Mouse (Mus musculus) liver, embryonic 11.5 days (tissue): ENCODE data around the gene Rex1bd. TPM values are rescaled to one million over a fixed set of nuclear protein-coding genes. Genes with fewer than 3 reads are reported as not detected.

Experiments
- ATAC-seq: fragments of 200-750 bp; cut with Nextera tagmentation; replicated peaks from 2 replicates; pipeline ENCODE4 v1.8.0; 2017; ENCODE audit warnings: moderate number of reproducible peaks, mild to moderate bottlenecking, moderate TSS enrichment, moderate library complexity; ENCODE audit not compliant: low FRiP score
- DNase-seq: peaks from one replicate; pipeline ENCODE4 v3.0.0-alpha.2; 2017; ENCODE audit warnings: low spot score
- H3K27ac ChIP-seq: fragments of 300-500 bp; sonication (generic); 2 replicates; pipeline ENCODE4 v1.5.1; 2014; ENCODE audit warnings: mild to moderate bottlenecking, low read depth, low read length, control low read depth
- H3K27me3 ChIP-seq: fragments of 300-500 bp; sonication (generic); replicated peaks from 2 replicates; pipeline ENCODE4 v1.6.1; 2014; ENCODE audit warnings: low read length, mixed read lengths; ENCODE audit not compliant: control insufficient read depth, insufficient read depth
- H3K36me3 ChIP-seq: fragments of 300-500 bp; sonication (generic); 2 replicates; pipeline ENCODE4 v1.6.1; 2014; ENCODE audit warnings: mild to moderate bottlenecking, low read length, moderate library complexity, mixed read lengths; ENCODE audit not compliant: control insufficient read depth, insufficient read depth
- H3K4me1 ChIP-seq: fragments of 300-500 bp; sonication (generic); replicated peaks from 2 replicates; pipeline ENCODE4 v1.6.1; 2014; ENCODE audit warnings: low read length, mixed read lengths; ENCODE audit not compliant: control insufficient read depth, insufficient read depth
- H3K4me2 ChIP-seq: fragments of 300-500 bp; sonication (generic); 2 replicates; pipeline ENCODE4 v1.6.1; 2014; ENCODE audit warnings: mild to moderate bottlenecking, control low read depth, moderate library complexity
- H3K4me3 ChIP-seq: fragments of 300-500 bp; sonication (generic); 2 replicates; pipeline ENCODE4 v1.5.1; 2014; ENCODE audit warnings: low read depth, low read length, control low read depth
- H3K9ac ChIP-seq: fragments of 300-500 bp; sonication (generic); 2 replicates; pipeline ENCODE4 v1.6.1; 2014; ENCODE audit warnings: low read depth, low read length, control low read depth
- H3K9me3 ChIP-seq: fragments of 300-500 bp; sonication (generic); 2 replicates; pipeline ENCODE4 v1.6.1; 2016; ENCODE audit warnings: low read length, inconsistent platforms, mixed read lengths; ENCODE audit not compliant: control insufficient read depth
- WGBS: fragments of 180-500 bp; shearing (Covaris S2); extraction: QIAGEN DNeasy Blood & Tissue Kit; methylation state at CpG from one replicate; pipeline ENCODE4 v1.1.7; 2014; 5-methylcytosine and 5-hydroxymethylcytosine counted together
- polyA plus RNA-seq: library from polyadenylated mRNA; unstranded; fragments of >200 nt; fragmentation: Nextera tagmentation; extraction: Ambion mirVana; gene quantifications from 2 replicates; pipeline ENCODE4 v1.2.1, GENCODE M21; 2014

The Rex1bd gene
- polyA plus RNA-seq, 1 experiment from 2014 or later = 120 TPM

- Histone ChIP-seq H3K4me2 (no peak overlapping the region), H3K9ac (no peak overlapping the region), H3K27me3 (peaks cover 65% of the 10 kb centered on the region), H3K27ac (no peak overlapping the region), H3K4me3 (no peak overlapping the region), H3K9me3 (no peaks in the 10 kb centered on the region), H3K36me3 (no peaks in the 10 kb centered on the region), H3K4me1 (peaks cover 10% of the 10 kb centered on the region)
- 61% methylated on average over 3 of the region's 3 CpGs for WGBS
- no peak for ATAC-seq
- no peak for DNase-seq
Observed at GRCm38 (mm10) chr8:70481908-70482307, 24.6 kb downstream of the Rex1bd start.

GRCm38 (mm10) chr8:70477269-70477982, 29.1 kb downstream of the Rex1bd start:
- peaks cover 20% of the 10 kb centered on the region for H3K27me3 ChIP-seq
- peak overlapping the region; percentile 95 for H3K4me2 ChIP-seq
- H3K4me3 ChIP-seq = peak overlapping the region; percentile 75
- DNase-seq = peak; percentile 61
- H3K9ac ChIP-seq = peak overlapping the region; percentile 35; the same call in 1 of the 2 replicates
- H3K4me1 ChIP-seq = peaks cover 20% of the 10 kb centered on the region
- H3K27ac ChIP-seq = peak overlapping the region; percentile 70
- 2% methylated on average over 21 of the region's 21 CpGs for WGBS
- no peaks in the 10 kb centered on the region for H3K9me3 ChIP-seq
- peaks cover 5% of the 10 kb centered on the region for H3K36me3 ChIP-seq
- peak; percentile 63 for ATAC-seq

GRCm38 (mm10) chr8:70476333-70477268, 30.0 kb downstream of the Rex1bd start, which contains the start of gene Klhl26:
Gene Klhl26, minus strand, starts transcription at chr8:70476968.
- Histone ChIP-seq H3K4me3 (peak within 1 kb of the TSS; percentile 75), H3K36me3 (peaks cover 5% of the 10 kb centered on the region), H3K4me1 (peaks cover 20% of the 10 kb centered on the region), H3K27ac (peak within 1 kb of the TSS; percentile 70), H3K4me2 (peak within 1 kb of the TSS; percentile 95), H3K9ac (peak within 1 kb of the TSS; percentile 91), H3K9me3 (no peaks in the 10 kb centered on the region), H3K27me3 (peaks cover 12% of the 10 kb centered on the region; the same call in 1 of the 2 replicates)
- DNase-seq = peak; percentile 98
- peak; percentile 92 for ATAC-seq
- under 1% methylated on average over 53 of the region's 53 CpGs for WGBS

GRCm38 (mm10) chr8:70471856-70472255, 34.7 kb downstream of the Rex1bd start:
- H3K4me2 ChIP-seq = no peak overlapping the region
- H3K27ac ChIP-seq = no peak overlapping the region
- peaks cover 5% of the 10 kb centered on the region for H3K36me3 ChIP-seq
- H3K4me1 ChIP-seq = peaks cover 31% of the 10 kb centered on the region
- H3K9ac ChIP-seq = no peak overlapping the region
- no peak overlapping the region for H3K4me3 ChIP-seq
- no peaks in the 10 kb centered on the region for H3K27me3 ChIP-seq
- WGBS = 97% methylated on average over 7 of the region's 7 CpGs
- no peaks in the 10 kb centered on the region for H3K9me3 ChIP-seq
- no peak for ATAC-seq
- no peak for DNase-seq

- H3K27ac ChIP-seq = no peak overlapping the region
- no peaks in the 10 kb centered on the region for H3K9me3 ChIP-seq
- H3K36me3 ChIP-seq = peaks cover 2% of the 10 kb centered on the region
- 0 out of 2 replicates have a peak, but pooled peaks have one; percentile 5 for ATAC-seq
- H3K27me3 ChIP-seq = no peaks in the 10 kb centered on the region
- 67% methylated on average over 2 of the region's 2 CpGs for WGBS
- peaks cover 27% of the 10 kb centered on the region for H3K4me1 ChIP-seq
- no peak for DNase-seq
- H3K4me2 ChIP-seq = no peak overlapping the region
- H3K4me3 ChIP-seq = no peak overlapping the region
- H3K9ac ChIP-seq = no peak overlapping the region; the same call in 1 of the 2 replicates
Observed at GRCm38 (mm10) chr8:70469938-70470337, 36.6 kb downstream of the Rex1bd start.

- DNase-seq = no peak
- Histone ChIP-seq H3K4me2 (peak overlapping the region; percentile 22; the same call in 1 of the 2 replicates), H3K4me1 (peaks cover 27% of the 10 kb centered on the region), H3K36me3 (peaks cover 1% of the 10 kb centered on the region), H3K27ac (no peak overlapping the region), H3K9ac (no peak overlapping the region; the same call in 1 of the 2 replicates), H3K4me3 (no peak overlapping the region), H3K27me3 (no peaks in the 10 kb centered on the region), H3K9me3 (no peaks in the 10 kb centered on the region)
- peak; percentile 35; the same call in 1 of the 2 replicates for ATAC-seq
- WGBS = 40% methylated on average over 10 of the region's 10 CpGs
Observed at GRCm38 (mm10) chr8:70469295-70469916, 37.1 kb downstream of the Rex1bd start.

- Histone ChIP-seq H3K4me1 (peaks cover 27% of the 10 kb centered on the region), H3K27ac (no peak overlapping the region), H3K4me2 (no peak overlapping the region; the same call in 1 of the 2 replicates), H3K9ac (no peak overlapping the region), H3K4me3 (no peak overlapping the region), H3K27me3 (no peaks in the 10 kb centered on the region), H3K36me3 (no peaks in the 10 kb centered on the region; the same call in 1 of the 2 replicates), H3K9me3 (no peaks in the 10 kb centered on the region)
- ATAC-seq (no peak), DNase-seq (no peak)
- WGBS = 84% methylated on average over 4 of the region's 4 CpGs
Observed at GRCm38 (mm10) chr8:70468733-70469132, 37.8 kb downstream of the Rex1bd start.

GRCm38 (mm10) chr8:70467907-70468306, 38.6 kb downstream of the Rex1bd start:
- WGBS = 65% methylated on average over 1 of the region's 1 CpGs
- Histone ChIP-seq H3K9ac (no peak overlapping the region), H3K36me3 (no peaks in the 10 kb centered on the region; the same call in 1 of the 2 replicates), H3K27me3 (no peaks in the 10 kb centered on the region), H3K4me1 (peaks cover 27% of the 10 kb centered on the region), H3K9me3 (no peaks in the 10 kb centered on the region), H3K27ac (no peak overlapping the region), H3K4me2 (no peak overlapping the region), H3K4me3 (no peak overlapping the region)
- ATAC-seq (no peak), DNase-seq (no peak)
